Mouse (Mus musculus) megakaryocyte, embryonic 14.5 days (primary cell): ENCODE data around the gene Glyatl3.

Source experiments
- FLI1 ChIP-seq: IDR thresholded peaks from 2 replicates; pipeline ENCODE4 v1.6.1; 2012; ENCODE audit warnings: low read length, inconsistent platforms, mixed read lengths
- GATA1 ChIP-seq: IDR thresholded peaks from 3 replicates; pipeline ENCODE4 v1.6.1; 2012; ENCODE audit warnings: mixed read lengths, low read length, inconsistent platforms, borderline replicate concordance

- TF ChIP-seq GATA1 (no peak), FLI1 (no peak; the same call in 1 of the 2 replicates)
These were observed 20.5 kb upstream of the Glyatl3 start, which contains the start of the genes Mut and Cenpq for GRCm38 (mm10) chr17:40934420-40935231.
